Mouse (Mus musculus) myocyte (in vitro differentiated cells): ENCODE data around the gene 2210016F16Rik.

Experiments used
- CEBPB ChIP-seq: IDR thresholded peaks from 2 replicates; pipeline ENCODE4 v1.6.1; 2011; ENCODE audit warnings: mild to moderate bottlenecking, moderate library complexity; ENCODE audit not compliant: poor library complexity, insufficient read depth, severe bottlenecking
- E2F4 ChIP-seq: IDR thresholded peaks from one replicate; pipeline ENCODE4 v1.6.1; 2011; ENCODE audit warnings: mild to moderate bottlenecking, control low read depth, moderate library complexity; ENCODE audit not compliant: insufficient read depth
- MAX ChIP-seq: IDR thresholded peaks from one replicate; pipeline ENCODE4 v1.6.1; 2011; ENCODE audit warnings: low read depth, mild to moderate bottlenecking, control low read depth
- MYOG ChIP-seq, 3 experiments: IDR thresholded peaks; one replicate each; pipeline ENCODE4 v1.6.1; 2011; ENCODE audit warnings: control low read depth in 2 of 3, low read depth in 2 of 3, mild to moderate bottlenecking in 2 of 3; ENCODE audit not compliant: insufficient read length in 2 of 3, control insufficient read depth in 1 of 3, insufficient read depth in 1 of 3
- POLR2A ChIP-seq: IDR thresholded peaks from one replicate; pipeline ENCODE4 v1.6.1; 2011; ENCODE audit warnings: low read depth, mild to moderate bottlenecking, control low read depth, moderate library complexity; ENCODE audit not compliant: insufficient read length
- POLR2AphosphoS2 ChIP-seq: IDR thresholded peaks from one replicate; pipeline ENCODE4 v1.6.1; 2011; ENCODE audit warnings: low read depth, control low read depth; ENCODE audit not compliant: insufficient read length
- REST ChIP-seq: IDR thresholded peaks from one replicate; pipeline ENCODE4 v1.6.1; 2011; ENCODE audit warnings: mild to moderate bottlenecking, control low read depth, moderate library complexity; ENCODE audit not compliant: insufficient read depth, insufficient read length
- TCF12 ChIP-seq: IDR thresholded peaks from one replicate; pipeline ENCODE4 v1.6.1; 2011; ENCODE audit warnings: mild to moderate bottlenecking, control low read depth; ENCODE audit not compliant: poor library complexity, insufficient read depth, severe bottlenecking
- TCF3 ChIP-seq: IDR thresholded peaks from one replicate; pipeline ENCODE4 v1.6.1; 2011; ENCODE audit warnings: low read depth, control low read depth; ENCODE audit not compliant: insufficient read length
- USF1 ChIP-seq: IDR thresholded peaks from one replicate; pipeline ENCODE4 v1.6.1; 2011; ENCODE audit warnings: low read depth, mild to moderate bottlenecking, control low read depth, moderate library complexity

GRCm38 (mm10) chr13:58415838-58416237 is 30.8 kb upstream of the 2210016F16Rik start:
- TF ChIP-seq MYOG (IDR thresholded peaks at IDR 0.05; ENCODE audit: control insufficient read depth in 1 of 3, insufficient read depth in 1 of 3, insufficient read length in 2 of 3, low read depth in 2 of 3): peak in 2 of 3 experiments; percentile 34 to 65
- no peak for TF ChIP-seq POLR2A
- TF ChIP-seq CEBPB: no peak
- no peak for TF ChIP-seq USF1
- no peak for TF ChIP-seq MAX
- TF ChIP-seq E2F4: no peak
- peak; percentile 51 for TF ChIP-seq TCF12
- TF ChIP-seq POLR2AphosphoS2: no peak
- no peak for TF ChIP-seq REST
- no peak for TF ChIP-seq TCF3
